Mouse (Mus musculus): ENCODE measurements around the gene BC030870. TPM values are rescaled to one million over a fixed set of nuclear protein-coding genes. Genes with fewer than 3 reads are reported as not detected.

BC030870 gene
- polyA plus RNA-seq, 1 experiment from 2014 or later = 5.8 TPM

GRCm38 (mm10) chr8:65067694-65068472 is 61.5 kb downstream of the BC030870 start:
- Histone ChIP-seq H3K27ac (ENCODE audit: low read length) (no peak overlapping the region), H3K4me2 (replicated peaks; ENCODE audit: low read depth, low read length) (no peak overlapping the region), H3K27me3 (replicated peaks; ENCODE audit: insufficient read depth, low read length) (no peaks in the 10 kb centered on the region), H3K36me3 (ENCODE audit: insufficient read depth, low read length) (no peaks in the 10 kb centered on the region), H3K4me3 (ENCODE audit: low read depth, low read length) (no peak overlapping the region), H3K9me3 (ENCODE audit: low read length) (no peaks in the 10 kb centered on the region), H3K4me1 (ENCODE audit: insufficient read depth, low read depth, low read length) (no peaks in the 10 kb centered on the region), H3K9ac (replicated peaks; ENCODE audit: low read depth) (no peak overlapping the region)
- no peak for TF ChIP-seq CTCF (IDR thresholded peaks at IDR 0.05)
- no peak for TF ChIP-seq EP300 (IDR thresholded peaks at IDR 0.05)
- no peak for ATAC-seq
- WGBS = 45% methylated on average over 10 of the region's 10 CpGs
- DNase-seq (ENCODE audit: low spot score) = no peak

- 90% methylated on average over 4 of the region's 4 CpGs for WGBS
- TF ChIP-seq EP300 (IDR thresholded peaks at IDR 0.05) = no peak
- no peak for TF ChIP-seq CTCF (IDR thresholded peaks at IDR 0.05)
- H3K4me2 ChIP-seq (replicated peaks; ENCODE audit: low read depth, low read length) = no peak overlapping the region
- H3K9ac ChIP-seq (replicated peaks; ENCODE audit: low read depth) = no peak overlapping the region
- no peak overlapping the region for H3K27ac ChIP-seq (ENCODE audit: low read length)
- no peaks in the 10 kb centered on the region for H3K36me3 ChIP-seq (ENCODE audit: insufficient read depth, low read length)
- H3K4me1 ChIP-seq (ENCODE audit: insufficient read depth, low read depth, low read length) = no peaks in the 10 kb centered on the region
- DNase-seq (ENCODE audit: low spot score) = no peak
- H3K4me3 ChIP-seq (ENCODE audit: low read depth, low read length) = no peak overlapping the region
- H3K27me3 ChIP-seq (replicated peaks; ENCODE audit: insufficient read depth, low read length) = no peaks in the 10 kb centered on the region
- ATAC-seq = no peak
- no peaks in the 10 kb centered on the region for H3K9me3 ChIP-seq (ENCODE audit: low read length)
Measured at GRCm38 (mm10) chr8:65067031-65067430, 62.3 kb downstream of the BC030870 start.

- no peaks in the 10 kb centered on the region for H3K27me3 ChIP-seq (replicated peaks; ENCODE audit: insufficient read depth, low read length)
Measured at GRCm38 (mm10) chr8:65065622-65066021, 63.7 kb downstream of the BC030870 start.

GRCm38 (mm10) chr8:65064071-65064470 is 65.3 kb downstream of the BC030870 start:
- DNase-seq (ENCODE audit: low spot score) (no peak), ATAC-seq (no peak)
- Histone ChIP-seq H3K4me2 (replicated peaks; ENCODE audit: low read depth, low read length) (no peak overlapping the region), H3K36me3 (ENCODE audit: insufficient read depth, low read length) (no peaks in the 10 kb centered on the region), H3K27ac (ENCODE audit: low read length) (no peak overlapping the region), H3K4me1 (ENCODE audit: insufficient read depth, low read depth, low read length) (no peaks in the 10 kb centered on the region), H3K27me3 (replicated peaks; ENCODE audit: insufficient read depth, low read length) (no peaks in the 10 kb centered on the region), H3K4me3 (ENCODE audit: low read depth, low read length) (no peak overlapping the region), H3K9ac (replicated peaks; ENCODE audit: low read depth) (no peak overlapping the region), H3K9me3 (ENCODE audit: low read length) (no peaks in the 10 kb centered on the region)
- WGBS = 44% methylated on average over 2 of the region's 2 CpGs
- TF ChIP-seq CTCF (IDR thresholded peaks at IDR 0.05) (no peak), EP300 (IDR thresholded peaks at IDR 0.05) (no peak)

More at GRCm38 (mm10) chr8:65065622-65066021, 63.7 kb downstream of the BC030870 start:
- no peaks in the 10 kb centered on the region for H3K4me1 ChIP-seq (ENCODE audit: insufficient read depth, low read depth, low read length)
- H3K4me3 ChIP-seq (ENCODE audit: low read depth, low read length) = no peak overlapping the region
- WGBS = 93% methylated on average over 3 of the region's 3 CpGs
- no peak for TF ChIP-seq CTCF (IDR thresholded peaks at IDR 0.05)
- TF ChIP-seq EP300 (IDR thresholded peaks at IDR 0.05) = no peak
- H3K4me2 ChIP-seq (replicated peaks; ENCODE audit: low read depth, low read length) = no peak overlapping the region
- H3K36me3 ChIP-seq (ENCODE audit: insufficient read depth, low read length) = no peaks in the 10 kb centered on the region
- ATAC-seq (no peak), DNase-seq (ENCODE audit: low spot score) (no peak)
- H3K9ac ChIP-seq (replicated peaks; ENCODE audit: low read depth) = no peak overlapping the region
- no peaks in the 10 kb centered on the region for H3K9me3 ChIP-seq (ENCODE audit: low read length)
- H3K27ac ChIP-seq (ENCODE audit: low read length) = no peak overlapping the region

GRCm38 (mm10) chr8:65062195-65062594 is 67.2 kb downstream of the BC030870 start:
- H3K27me3 ChIP-seq (replicated peaks; ENCODE audit: insufficient read depth, low read length) = no peaks in the 10 kb centered on the region
- ATAC-seq = no peak
- TF ChIP-seq EP300 (IDR thresholded peaks at IDR 0.05) = no peak
- TF ChIP-seq CTCF (IDR thresholded peaks at IDR 0.05) = no peak
- no peak overlapping the region for H3K4me2 ChIP-seq (replicated peaks; ENCODE audit: low read depth, low read length)
- no peaks in the 10 kb centered on the region for H3K9me3 ChIP-seq (ENCODE audit: low read length)
- DNase-seq (ENCODE audit: low spot score) = no peak
- no peak overlapping the region for H3K9ac ChIP-seq (replicated peaks; ENCODE audit: low read depth)
- H3K4me3 ChIP-seq (ENCODE audit: low read depth, low read length) = no peak overlapping the region
- H3K27ac ChIP-seq (ENCODE audit: low read length) = no peak overlapping the region
- no peaks in the 10 kb centered on the region for H3K4me1 ChIP-seq (ENCODE audit: insufficient read depth, low read depth, low read length)
- WGBS = 75% methylated on average over 4 of the region's 4 CpGs
- H3K36me3 ChIP-seq (ENCODE audit: insufficient read depth, low read length) = no peaks in the 10 kb centered on the region

GRCm38 (mm10) chr8:65056722-65057121 is 72.6 kb downstream of the BC030870 start:
- no peaks in the 10 kb centered on the region for H3K4me1 ChIP-seq (ENCODE audit: insufficient read depth, low read depth, low read length)
- no peak for DNase-seq (ENCODE audit: low spot score)
- no peak overlapping the region for H3K9ac ChIP-seq (replicated peaks; ENCODE audit: low read depth)
- no peak overlapping the region for H3K4me2 ChIP-seq (replicated peaks; ENCODE audit: low read depth, low read length)
- H3K27ac ChIP-seq (ENCODE audit: low read length) = no peak overlapping the region
- WGBS = 88% methylated on average over 4 of the region's 4 CpGs
- H3K9me3 ChIP-seq (ENCODE audit: low read length) = no peaks in the 10 kb centered on the region
- no peak for TF ChIP-seq CTCF (IDR thresholded peaks at IDR 0.05)
- no peak for TF ChIP-seq EP300 (IDR thresholded peaks at IDR 0.05)
- no peaks in the 10 kb centered on the region for H3K36me3 ChIP-seq (ENCODE audit: insufficient read depth, low read length)
- H3K4me3 ChIP-seq (ENCODE audit: low read depth, low read length) = no peak overlapping the region
- ATAC-seq = no peak
- H3K27me3 ChIP-seq (replicated peaks; ENCODE audit: insufficient read depth, low read length) = no peaks in the 10 kb centered on the region

Measured in lung, postnatal 0 days (tissue).